Mouse (Mus musculus): Measurements from ENCODE around the gene Fbxw10. TPM values are rescaled to one million over a fixed set of nuclear protein-coding genes. Genes with fewer than 3 reads are reported as not detected.

Fbxw10 gene
- total and polyA plus RNA-seq, 2 experiments from 2014 or later, result 0.33 to 0.86 TPM

GRCm38 (mm10) chr11:62878728-62879127 lies 31.9 kb downstream of the Fbxw10 start:
- Histone ChIP-seq H3K27me3 (ENCODE audit: insufficient read depth, low read length) (no peaks in the 10 kb centered on the region), H3K4me2 (ENCODE audit: low read depth) (peak overlapping the region; percentile 67), H3K27ac (ENCODE audit: low read depth, low read length) (no peak overlapping the region), H3K36me3 (ENCODE audit: insufficient read depth) (no peaks in the 10 kb centered on the region; the same call in 1 of the 2 replicates), H3K9me3 (ENCODE audit: low read length) (no peaks in the 10 kb centered on the region), H3K4me3 (ENCODE audit: low read depth, low read length) (peak overlapping the region; percentile 58), H3K4me1 (ENCODE audit: insufficient read depth) (no peaks in the 10 kb centered on the region), H3K9ac (0 out of 2 replicates have a peak overlapping the region, but pooled peaks have one; percentile 73)
- WGBS, result 19% methylated on average over 9 of the region's 9 CpGs
- ATAC-seq (peak; percentile 1; the same call in 1 of the 2 replicates), DNase-seq (no peak)
- TF ChIP-seq CTCF (IDR thresholded peaks at IDR 0.05; ENCODE audit: low read depth), result no peak

DNA sequence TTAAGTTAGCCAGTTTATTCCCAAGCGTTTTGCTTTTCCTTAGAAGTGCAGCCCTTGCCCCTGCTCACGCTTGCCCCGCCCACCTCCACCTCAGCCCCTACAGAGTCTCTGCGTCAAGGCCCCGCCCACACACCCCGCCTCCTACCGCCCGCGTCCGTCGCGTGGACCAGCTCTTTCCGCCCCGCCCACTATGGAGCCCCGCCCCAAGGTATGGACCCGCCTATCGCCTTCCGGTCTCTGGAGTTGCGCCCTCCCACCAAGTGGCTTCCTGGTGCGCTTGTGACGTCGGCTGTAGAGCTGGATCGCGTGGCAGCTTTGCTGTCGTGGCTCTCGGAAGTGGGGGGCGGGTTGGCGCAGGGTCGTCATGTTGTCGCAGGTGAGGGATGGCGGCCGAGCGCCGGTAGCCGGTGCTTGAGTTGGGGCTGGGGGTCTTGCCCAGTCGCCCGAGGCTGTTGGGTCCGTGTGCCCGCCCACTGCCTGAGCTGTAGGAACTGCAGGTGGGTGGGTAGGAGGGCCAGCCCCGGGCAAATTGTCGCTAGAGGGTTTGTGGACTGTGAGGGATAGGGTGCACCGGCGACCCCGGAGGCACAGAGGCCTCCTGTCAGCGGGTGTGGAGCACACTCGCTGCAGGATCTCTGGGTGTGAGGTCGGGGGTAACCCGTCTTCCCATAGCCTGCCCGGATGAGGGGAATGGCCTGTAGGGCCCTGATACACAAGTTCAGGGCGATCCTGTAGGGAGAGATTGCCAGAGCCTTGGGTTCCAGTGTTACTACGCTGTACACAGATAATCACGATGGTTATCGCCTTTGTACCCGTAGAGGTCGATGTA lies 32.6 kb downstream of the Fbxw10 start, which contains the start of gene Tvp23b:
TSS of gene Tvp23b (plus strand) at position 236 of the 829 bp plus-strand sequence.
- Histone ChIP-seq H3K4me3 (ENCODE audit: low read depth, low read length) (peak within 1 kb of the TSS; percentile 58), H3K4me2 (ENCODE audit: low read depth) (peak within 1 kb of the TSS; percentile 67), H3K36me3 (ENCODE audit: insufficient read depth) (peaks cover under 1% of the 10 kb centered on the region; the same call in 1 of the 2 replicates), H3K27me3 (ENCODE audit: insufficient read depth, low read length) (no peaks in the 10 kb centered on the region), H3K9me3 (ENCODE audit: low read length) (no peaks in the 10 kb centered on the region), H3K27ac (ENCODE audit: low read depth, low read length) (peak within 1 kb of the TSS; percentile 83), H3K4me1 (ENCODE audit: insufficient read depth) (no peaks in the 10 kb centered on the region), H3K9ac (peak within 1 kb of the TSS; percentile 73)
- WGBS, result 3% methylated on average over 55 of the region's 55 CpGs
- TF ChIP-seq CTCF (IDR thresholded peaks at IDR 0.05; ENCODE audit: low read depth), result 0 out of 2 replicates have a peak, but pooled peaks have one; percentile 13
- ATAC-seq (peak; percentile 97), DNase-seq (peak; percentile 98)

DNA sequence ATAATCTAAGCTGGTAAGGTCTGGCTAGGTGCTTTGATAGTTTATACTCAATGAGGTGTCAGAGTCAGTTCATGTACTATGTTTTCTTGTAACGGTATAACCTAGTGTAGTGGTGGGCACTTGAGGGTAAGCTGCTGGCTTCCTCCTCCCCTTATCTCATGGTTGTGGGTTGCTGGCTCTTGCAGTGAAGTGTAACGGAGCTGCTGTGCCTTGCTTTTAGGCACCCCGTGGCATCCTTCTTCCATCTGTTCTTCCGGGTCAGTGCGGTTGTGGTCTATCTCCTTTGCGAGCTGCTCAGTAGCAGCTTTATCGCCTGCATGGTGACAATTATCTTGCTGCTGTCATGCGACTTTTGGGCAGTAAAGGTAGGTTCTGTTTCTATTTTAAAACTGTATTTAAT lies 36.5 kb downstream of the Fbxw10 start:
- Histone ChIP-seq H3K4me1 (ENCODE audit: insufficient read depth) (no peaks in the 10 kb centered on the region), H3K4me3 (ENCODE audit: low read depth, low read length) (no peak overlapping the region), H3K9ac (no peak overlapping the region), H3K4me2 (ENCODE audit: low read depth) (no peak overlapping the region), H3K27me3 (ENCODE audit: insufficient read depth, low read length) (no peaks in the 10 kb centered on the region), H3K27ac (ENCODE audit: low read depth, low read length) (no peak overlapping the region), H3K36me3 (ENCODE audit: insufficient read depth) (peaks cover 21% of the 10 kb centered on the region), H3K9me3 (ENCODE audit: low read length) (no peaks in the 10 kb centered on the region)
- DNase-seq (no peak), ATAC-seq (no peak)
- 90% methylated on average over 8 of the region's 8 CpGs for WGBS
- no peak for TF ChIP-seq CTCF (IDR thresholded peaks at IDR 0.05; ENCODE audit: low read depth)

- ATAC-seq (no peak), DNase-seq (no peak)
- Histone ChIP-seq H3K4me2 (ENCODE audit: low read depth) (no peak overlapping the region), H3K4me1 (ENCODE audit: insufficient read depth) (no peaks in the 10 kb centered on the region), H3K27me3 (ENCODE audit: insufficient read depth, low read length) (no peaks in the 10 kb centered on the region), H3K4me3 (ENCODE audit: low read depth, low read length) (no peak overlapping the region), H3K9me3 (ENCODE audit: low read length) (no peaks in the 10 kb centered on the region), H3K9ac (no peak overlapping the region), H3K36me3 (ENCODE audit: insufficient read depth) (peaks cover 36% of the 10 kb centered on the region), H3K27ac (ENCODE audit: low read depth, low read length) (no peak overlapping the region)
- 81% methylated on average over 5 of the region's 5 CpGs for WGBS
- no peak for TF ChIP-seq CTCF (IDR thresholded peaks at IDR 0.05; ENCODE audit: low read depth)
Observed at GRCm38 (mm10) chr11:62885323-62885722, 38.5 kb downstream of the Fbxw10 start.

- DNase-seq (no peak), ATAC-seq (no peak)
- no peak overlapping the region for H3K27ac ChIP-seq (ENCODE audit: low read depth, low read length)
- no peak overlapping the region for H3K4me3 ChIP-seq (ENCODE audit: low read depth, low read length)
- H3K9me3 ChIP-seq (ENCODE audit: low read length), result no peaks in the 10 kb centered on the region
- no peak overlapping the region for H3K4me2 ChIP-seq (ENCODE audit: low read depth)
- 81% methylated on average over 4 of the region's 4 CpGs for WGBS
- H3K9ac ChIP-seq, result no peak overlapping the region
- H3K36me3 ChIP-seq (ENCODE audit: insufficient read depth), result peaks cover 42% of the 10 kb centered on the region
- no peaks in the 10 kb centered on the region for H3K27me3 ChIP-seq (ENCODE audit: insufficient read depth, low read length)
- no peaks in the 10 kb centered on the region for H3K4me1 ChIP-seq (ENCODE audit: insufficient read depth)
- no peak for TF ChIP-seq CTCF (IDR thresholded peaks at IDR 0.05; ENCODE audit: low read depth)
Observed at GRCm38 (mm10) chr11:62890796-62891195, 43.9 kb downstream of the Fbxw10 start.

DNA sequence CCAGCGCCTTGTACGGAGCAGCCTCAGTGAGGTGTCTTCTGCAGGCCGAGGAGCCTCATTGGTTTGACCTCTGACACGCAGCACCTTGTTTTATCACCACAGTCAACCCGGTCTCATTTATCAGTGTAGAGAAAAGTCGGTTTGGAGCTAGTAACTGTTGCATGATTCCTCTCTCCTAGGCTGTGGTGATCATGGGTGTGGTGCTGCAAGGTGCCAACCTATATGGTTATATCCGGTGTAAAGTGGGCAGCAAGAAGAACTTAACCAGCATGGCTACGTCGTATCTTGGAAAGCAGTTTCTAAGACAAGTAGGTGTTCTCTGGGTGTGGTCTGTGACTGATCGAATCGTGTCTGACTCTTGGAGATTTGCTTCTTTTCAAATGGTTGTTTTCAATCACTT lies 44.9 kb downstream of the Fbxw10 start:
- ATAC-seq (no peak), DNase-seq (no peak)
- TF ChIP-seq CTCF (IDR thresholded peaks at IDR 0.05; ENCODE audit: low read depth), result no peak
- Histone ChIP-seq H3K9ac (no peak overlapping the region), H3K36me3 (ENCODE audit: insufficient read depth) (peaks cover 36% of the 10 kb centered on the region), H3K4me3 (ENCODE audit: low read depth, low read length) (no peak overlapping the region), H3K4me1 (ENCODE audit: insufficient read depth) (no peaks in the 10 kb centered on the region), H3K9me3 (ENCODE audit: low read length) (no peaks in the 10 kb centered on the region), H3K27ac (ENCODE audit: low read depth, low read length) (no peak overlapping the region), H3K4me2 (ENCODE audit: low read depth) (no peak overlapping the region), H3K27me3 (ENCODE audit: insufficient read depth, low read length) (no peaks in the 10 kb centered on the region)
- WGBS, result 93% methylated on average over 11 of the region's 11 CpGs

- Histone ChIP-seq H3K4me1 (ENCODE audit: insufficient read depth) (no peaks in the 10 kb centered on the region), H3K9ac (no peak overlapping the region), H3K4me2 (ENCODE audit: low read depth) (no peak overlapping the region), H3K27me3 (ENCODE audit: insufficient read depth, low read length) (no peaks in the 10 kb centered on the region), H3K36me3 (ENCODE audit: insufficient read depth) (no peaks in the 10 kb centered on the region), H3K4me3 (ENCODE audit: low read depth, low read length) (no peak overlapping the region), H3K9me3 (ENCODE audit: low read length) (no peaks in the 10 kb centered on the region), H3K27ac (ENCODE audit: low read depth, low read length) (no peak overlapping the region)
- WGBS, result 30% methylated on average over 12 of the region's 12 CpGs
- peak; percentile 87 for ATAC-seq
- DNase-seq, result peak; percentile 93
- TF ChIP-seq CTCF (IDR thresholded peaks at IDR 0.05; ENCODE audit: low read depth), result peak; percentile 92
Observed at GRCm38 (mm10) chr11:62901699-62902323, 54.9 kb downstream of the Fbxw10 start.

Data from forebrain, postnatal 0 days (tissue).